Mouse (Mus musculus): ENCODE measurements around the gene Ssty2. TPM values are rescaled to one million over a fixed set of nuclear protein-coding genes. Genes with fewer than 3 reads are reported as not detected.
"Not testable (repeated sequence)": the region's sequence is repeated elsewhere in the genome, so short reads cannot be mapped to it uniquely, and the experiment has no call there.

Ssty2 gene
- not detected in 2 replicates for polyA plus RNA-seq (2012)

GRCm38 (mm10) chrY:67047972-67048371 lies at the start of gene Ssty2:
Gene Ssty2 (minus strand): TSS chrY:67048072.
- H3K36me3 ChIP-seq (ENCODE audit: control insufficient read depth); H3K27me3 ChIP-seq (ENCODE audit: control insufficient read depth); H3K4me1 ChIP-seq (ENCODE audit: control insufficient read depth); H3K4me3 ChIP-seq (replicated peaks); H3K9me3 ChIP-seq (ENCODE audit: control insufficient read depth, low read length): not testable (repeated sequence)

Data from erythroblast, embryonic 14.5 days (primary cell).